Mouse (Mus musculus): Measurements from ENCODE around the gene Asb7. TPM values are rescaled to one million over a fixed set of nuclear protein-coding genes. Genes with fewer than 3 reads are reported as not detected.
A peak's percentile ranks its signal among the peaks of the same experiment; 100 is the strongest.

The Asb7 gene
- polyA plus RNA-seq, 1 experiment: 9.7 TPM

- TF ChIP-seq POLR2A (IDR thresholded peaks at IDR 0.05; ENCODE audit: extremely low read depth, insufficient read depth, low read length) (no peak), CTCF (IDR thresholded peaks at IDR 0.05; ENCODE audit: extremely low read depth, insufficient read depth, low read length) (no peak)
- H3K4me3 ChIP-seq (ENCODE audit: insufficient read depth, low read length): no peak overlapping the region
- H3K27ac ChIP-seq (ENCODE audit: insufficient read depth, low read length): no peak overlapping the region
- no peaks in the 10 kb centered on the region for H3K4me1 ChIP-seq (ENCODE audit: control insufficient read depth, insufficient read depth, low read length)
Measured at GRCm38 (mm10) chr7:66663548-66663947, 25.8 kb downstream of the Asb7 start.

DNA sequence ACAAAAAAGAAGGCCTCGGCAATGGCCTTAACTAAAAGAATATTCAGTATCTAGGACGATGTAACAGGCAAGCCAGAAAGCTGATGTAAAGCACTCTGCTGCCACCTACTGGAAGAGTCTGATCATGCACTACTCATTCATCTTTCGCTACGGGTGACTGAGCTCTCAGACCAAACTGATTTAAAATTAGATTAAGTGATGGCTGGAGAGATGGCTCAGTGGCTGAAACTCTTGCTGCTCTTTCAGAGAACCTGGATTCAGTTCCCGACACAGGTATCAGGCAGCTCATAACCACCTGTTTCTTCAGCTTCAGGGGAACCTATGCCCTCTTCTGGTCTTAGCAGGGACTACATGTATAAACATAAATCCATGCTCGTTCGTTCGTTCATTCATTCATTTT, 27.8 kb downstream of the Asb7 start:
- TF ChIP-seq POLR2A (IDR thresholded peaks at IDR 0.05; ENCODE audit: extremely low read depth, insufficient read depth, low read length) (no peak), CTCF (IDR thresholded peaks at IDR 0.05; ENCODE audit: extremely low read depth, insufficient read depth, low read length) (peak; percentile 88)
- Histone ChIP-seq H3K27ac (ENCODE audit: insufficient read depth, low read length) (no peak overlapping the region), H3K4me1 (ENCODE audit: control insufficient read depth, insufficient read depth, low read length) (no peaks in the 10 kb centered on the region), H3K4me3 (ENCODE audit: insufficient read depth, low read length) (no peak overlapping the region; the same call in 1 of the 2 replicates)

DNA sequence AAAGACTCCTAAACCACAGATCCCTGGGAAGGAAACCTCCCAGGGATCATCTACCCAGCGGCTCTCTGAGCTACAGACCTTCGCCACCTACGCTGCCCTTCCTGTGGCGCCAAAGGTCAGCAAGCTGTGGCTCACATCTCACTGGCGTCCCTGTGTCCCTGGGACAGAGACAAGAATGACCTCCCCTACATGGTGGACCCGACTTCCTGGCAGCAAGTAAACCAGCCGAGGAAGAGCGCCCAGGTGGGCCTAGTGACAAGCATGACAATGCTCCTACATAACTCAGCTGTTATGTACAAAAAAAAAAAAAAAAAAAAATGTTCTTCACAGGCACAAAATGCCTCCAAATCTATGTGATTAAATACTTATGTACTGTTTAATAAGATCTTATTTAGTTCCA, 28.4 kb downstream of the Asb7 start:
- Histone ChIP-seq H3K27ac (ENCODE audit: insufficient read depth, low read length) (no peak overlapping the region), H3K4me3 (ENCODE audit: insufficient read depth, low read length) (no peak overlapping the region)
- TF ChIP-seq POLR2A (IDR thresholded peaks at IDR 0.05; ENCODE audit: extremely low read depth, insufficient read depth, low read length): no peak
- TF ChIP-seq CTCF (IDR thresholded peaks at IDR 0.05; ENCODE audit: extremely low read depth, insufficient read depth, low read length): no peak

GRCm38 (mm10) chr7:66660291-66660690, 29.1 kb downstream of the Asb7 start:
- Histone ChIP-seq H3K4me3 (ENCODE audit: insufficient read depth, low read length) (no peak overlapping the region), H3K4me1 (ENCODE audit: control insufficient read depth, insufficient read depth, low read length) (no peaks in the 10 kb centered on the region), H3K27ac (ENCODE audit: insufficient read depth, low read length) (no peak overlapping the region)
- TF ChIP-seq POLR2A (IDR thresholded peaks at IDR 0.05; ENCODE audit: extremely low read depth, insufficient read depth, low read length) (no peak), CTCF (IDR thresholded peaks at IDR 0.05; ENCODE audit: extremely low read depth, insufficient read depth, low read length) (no peak)

More for the DNA sequence above, 28.4 kb downstream of the Asb7 start:
- H3K4me1 ChIP-seq (ENCODE audit: control insufficient read depth, insufficient read depth, low read length): no peaks in the 10 kb centered on the region

DNA sequence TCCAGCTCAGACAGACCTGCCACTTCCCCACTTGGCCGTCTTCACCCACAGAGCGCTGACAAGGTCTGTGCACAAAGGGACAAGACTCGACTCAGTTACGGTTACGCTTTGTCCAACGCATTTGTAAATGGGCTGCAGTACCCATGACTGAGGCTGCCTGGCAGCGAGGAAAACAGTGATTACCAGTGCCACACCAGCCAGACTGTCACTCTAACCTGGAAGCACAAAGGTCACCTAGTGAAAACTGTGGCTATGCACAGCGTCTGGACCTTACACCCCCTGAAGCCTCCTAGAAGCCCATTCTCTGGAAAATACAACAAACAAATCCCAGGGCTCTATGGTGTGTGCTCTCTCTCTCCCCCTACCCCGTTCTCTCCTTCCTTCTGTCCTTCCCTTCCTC, 33.9 kb downstream of the Asb7 start:
- Histone ChIP-seq H3K27ac (ENCODE audit: insufficient read depth, low read length) (no peak overlapping the region), H3K4me1 (ENCODE audit: control insufficient read depth, insufficient read depth, low read length) (no peaks in the 10 kb centered on the region), H3K4me3 (ENCODE audit: insufficient read depth, low read length) (no peak overlapping the region)
- TF ChIP-seq CTCF (IDR thresholded peaks at IDR 0.05; ENCODE audit: extremely low read depth, insufficient read depth, low read length) (no peak), POLR2A (IDR thresholded peaks at IDR 0.05; ENCODE audit: extremely low read depth, insufficient read depth, low read length) (no peak)

DNA sequence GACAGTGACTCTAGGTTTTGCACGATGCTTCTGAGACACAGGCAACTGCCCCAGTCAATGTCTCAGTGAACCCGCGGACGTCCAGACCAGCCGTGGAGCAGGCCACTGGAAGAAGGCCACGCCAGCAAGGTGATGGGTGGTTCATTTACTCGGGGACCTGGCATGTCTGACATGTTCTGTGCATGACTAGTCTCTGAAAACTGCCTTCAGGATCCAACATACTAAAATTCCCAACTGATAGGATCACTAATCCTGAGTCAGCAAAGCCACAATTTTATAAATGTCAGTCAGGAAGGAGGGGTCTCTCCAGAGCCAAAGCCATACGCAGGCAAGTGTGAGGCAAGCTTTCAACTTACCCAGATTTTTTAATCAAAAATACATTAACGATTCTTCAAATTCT, 35.8 kb downstream of the Asb7 start:
- TF ChIP-seq CTCF (IDR thresholded peaks at IDR 0.05; ENCODE audit: extremely low read depth, insufficient read depth, low read length): no peak
- TF ChIP-seq POLR2A (IDR thresholded peaks at IDR 0.05; ENCODE audit: extremely low read depth, insufficient read depth, low read length): no peak
- Histone ChIP-seq H3K4me1 (ENCODE audit: control insufficient read depth, insufficient read depth, low read length) (no peaks in the 10 kb centered on the region), H3K27ac (ENCODE audit: insufficient read depth, low read length) (no peak overlapping the region)

DNA sequence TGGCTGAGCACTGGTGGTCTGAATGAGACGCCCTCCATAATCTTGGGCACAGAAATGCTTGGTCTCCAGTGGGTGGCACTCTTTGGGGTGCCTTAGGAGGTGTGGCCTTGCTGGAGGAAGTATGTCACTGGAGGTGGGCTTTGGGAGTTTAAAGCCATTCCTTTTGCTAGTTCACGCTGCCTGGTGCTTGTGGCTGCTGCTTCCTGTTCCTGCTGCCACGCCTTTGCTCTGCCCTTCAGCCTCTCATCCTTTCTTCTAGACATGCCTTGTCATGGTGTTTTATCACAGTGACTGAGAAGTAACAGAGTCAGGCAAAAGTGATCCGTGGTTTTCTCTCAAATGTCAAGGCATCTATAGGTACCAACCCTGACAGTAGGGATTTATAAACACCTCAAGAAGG, 37.2 kb downstream of the Asb7 start:
- TF ChIP-seq CTCF (IDR thresholded peaks at IDR 0.05; ENCODE audit: extremely low read depth, insufficient read depth, low read length) (no peak), POLR2A (IDR thresholded peaks at IDR 0.05; ENCODE audit: extremely low read depth, insufficient read depth, low read length) (no peak)
- H3K4me3 ChIP-seq (ENCODE audit: insufficient read depth, low read length): no peak overlapping the region
- no peaks in the 10 kb centered on the region for H3K4me1 ChIP-seq (ENCODE audit: control insufficient read depth, insufficient read depth, low read length)
- H3K27ac ChIP-seq (ENCODE audit: insufficient read depth, low read length): no peak overlapping the region

More for the DNA sequence above, 35.8 kb downstream of the Asb7 start:
- no peak overlapping the region for H3K4me3 ChIP-seq (ENCODE audit: insufficient read depth, low read length)

DNA sequence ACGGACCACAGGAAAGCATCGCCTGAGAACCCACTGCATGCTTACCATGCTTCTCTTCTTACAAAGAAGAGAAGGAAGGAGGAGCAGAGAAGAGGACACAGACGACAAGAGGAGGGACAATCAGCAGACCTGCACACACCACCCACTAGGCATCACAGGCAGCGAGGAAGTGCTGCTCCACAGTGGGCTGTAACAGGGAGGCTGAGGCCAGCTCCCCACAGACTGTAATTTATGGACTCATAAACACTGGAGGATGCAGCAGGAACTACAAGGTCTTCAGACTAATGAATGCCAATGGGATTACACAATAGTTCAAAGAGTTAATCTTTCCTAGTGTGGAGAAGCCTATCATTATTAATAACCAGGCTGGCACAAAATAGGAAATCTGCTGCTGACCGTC, 38.5 kb downstream of the Asb7 start:
- no peak overlapping the region for H3K4me3 ChIP-seq (ENCODE audit: insufficient read depth, low read length)
- H3K4me1 ChIP-seq (ENCODE audit: control insufficient read depth, insufficient read depth, low read length): no peaks in the 10 kb centered on the region
- H3K27ac ChIP-seq (ENCODE audit: insufficient read depth, low read length): no peak overlapping the region
- no peak for TF ChIP-seq POLR2A (IDR thresholded peaks at IDR 0.05; ENCODE audit: extremely low read depth, insufficient read depth, low read length)
- no peak for TF ChIP-seq CTCF (IDR thresholded peaks at IDR 0.05; ENCODE audit: extremely low read depth, insufficient read depth, low read length)

DNA sequence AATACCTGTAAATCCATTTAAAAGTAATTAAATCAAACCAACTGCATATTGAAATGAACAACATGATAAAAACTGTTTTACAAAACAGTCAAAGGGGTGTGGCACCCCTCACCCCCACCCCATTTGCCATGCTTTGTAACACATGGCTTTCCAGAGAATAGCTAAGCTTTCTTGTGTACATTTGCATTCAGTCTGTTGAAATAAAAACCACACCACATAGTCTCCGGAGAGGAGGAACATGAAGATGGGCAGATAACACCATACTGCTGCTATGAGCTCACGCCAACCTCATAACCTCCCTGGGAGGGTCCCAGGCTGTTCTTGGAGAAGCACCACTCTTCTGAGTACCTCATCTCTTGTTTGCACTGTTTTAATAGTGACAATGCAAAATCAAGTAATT, 40.2 kb downstream of the Asb7 start:
- TF ChIP-seq POLR2A (IDR thresholded peaks at IDR 0.05; ENCODE audit: extremely low read depth, insufficient read depth, low read length) (no peak), CTCF (IDR thresholded peaks at IDR 0.05; ENCODE audit: extremely low read depth, insufficient read depth, low read length) (no peak)
- Histone ChIP-seq H3K4me1 (ENCODE audit: control insufficient read depth, insufficient read depth, low read length) (no peaks in the 10 kb centered on the region), H3K27ac (ENCODE audit: insufficient read depth, low read length) (no peak overlapping the region), H3K4me3 (ENCODE audit: insufficient read depth, low read length) (no peak overlapping the region)

GRCm38 (mm10) chr7:66645736-66646135, 43.7 kb downstream of the Asb7 start:
- TF ChIP-seq CTCF (IDR thresholded peaks at IDR 0.05; ENCODE audit: extremely low read depth, insufficient read depth, low read length): no peak
- no peak for TF ChIP-seq POLR2A (IDR thresholded peaks at IDR 0.05; ENCODE audit: extremely low read depth, insufficient read depth, low read length)
- H3K4me1 ChIP-seq (ENCODE audit: control insufficient read depth, insufficient read depth, low read length): no peaks in the 10 kb centered on the region
- no peak overlapping the region for H3K27ac ChIP-seq (ENCODE audit: insufficient read depth, low read length)
- H3K4me3 ChIP-seq (ENCODE audit: insufficient read depth, low read length): no peak overlapping the region

Data from cortical plate, adult 2 months (tissue).